Mouse (Mus musculus) left cerebral cortex, postnatal 14 days (tissue): ENCODE data around the gene Bcor. TPM values are rescaled to one million over a fixed set of nuclear protein-coding genes. Genes with fewer than 3 reads are reported as not detected.

Experiments used
- DNase-seq, 2 experiments: peaks; one replicate each; pipeline ENCODE4 v3.0.0; 2021 to 2022; ENCODE audit warnings: low spot score in 2 of 2, mixed read lengths in 1 of 2
- intact Hi-C: fragments of 180-260 bp; cut with DNase I; formaldehyde crosslinking; loops from one replicate; pipeline ENCODE4 v1.15.1; 2025
- long read RNA-seq, 2 experiments: library from polyadenylated mRNA; stranded (forward); transcript quantifications; one replicate each; pipeline ENCODE4 v2.0.0; 2021
- total RNA-seq, 2 experiments: library from RNA; stranded (reverse); gene quantifications; 2 replicates each; pipeline ENCODE4 v1.2.3; 2021

The Bcor gene
- 10 to 100 TPM; 27.1 to 27.4 TPM for total RNA-seq
- long read RNA-seq, experiment 1, partial matches to known transcripts = 8 of 14 reads
- long read RNA-seq, experiment 1, other reads (novel, unspliced or antisense) = 6 of 14 reads
- long read RNA-seq, experiment 2, full-length matches to known transcripts = 3 of 19 reads
- long read RNA-seq, experiment 2, partial matches to known transcripts = 14 of 19 reads
- long read RNA-seq, experiment 2, other reads (novel, unspliced or antisense) = 2 of 19 reads

DNA sequence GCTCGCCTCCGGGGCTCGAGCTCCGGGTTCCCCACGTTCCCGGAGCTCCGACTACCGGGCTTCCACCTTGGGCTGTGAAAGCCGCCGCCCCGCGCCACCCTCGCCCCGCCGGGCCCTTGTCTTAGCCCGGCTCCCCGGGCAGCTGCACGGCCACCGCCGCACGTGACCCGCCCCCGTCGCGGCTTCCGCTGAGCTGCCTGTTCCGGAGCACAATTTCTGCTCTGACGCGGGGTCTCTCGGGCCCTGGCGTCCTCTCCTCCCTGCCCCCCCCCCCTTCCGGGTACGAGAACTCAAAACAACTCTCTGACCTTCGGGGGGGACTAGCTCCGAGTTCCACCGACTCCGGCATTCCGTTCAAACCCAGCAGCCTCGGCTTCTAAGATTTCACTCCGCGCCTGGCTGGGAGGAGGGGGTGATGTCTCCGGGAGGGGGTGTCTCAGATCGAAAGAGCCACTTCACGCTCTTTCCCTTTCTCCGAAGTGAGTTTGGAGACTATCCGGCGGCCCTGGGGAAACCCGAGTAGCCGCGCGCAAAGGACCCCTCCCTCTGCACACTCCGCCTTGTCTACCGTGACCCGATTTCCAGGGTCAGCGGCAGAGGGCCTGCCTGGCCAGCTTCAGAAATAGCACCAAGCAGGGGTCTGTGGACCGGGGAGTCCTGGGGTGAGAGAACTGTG, at the start of gene Bcor:
Bcor (minus strand) TSS at position 375 of the 676 bp plus-strand sequence.
- intact Hi-C loops = loop anchor here (5.0 to 10.0 kb wide), 5 partner anchors 68 to 495 kb away; no protein-coding TSS in a partner anchor
- DNase-seq = peak in 1 of 2 experiments; percentile 29

- DNase-seq = no peak
- intact Hi-C loops = no loop called here
These were observed 42.8 kb upstream of the Bcor start for GRCm38 (mm10) chrX:12202951-12203350.

DNA sequence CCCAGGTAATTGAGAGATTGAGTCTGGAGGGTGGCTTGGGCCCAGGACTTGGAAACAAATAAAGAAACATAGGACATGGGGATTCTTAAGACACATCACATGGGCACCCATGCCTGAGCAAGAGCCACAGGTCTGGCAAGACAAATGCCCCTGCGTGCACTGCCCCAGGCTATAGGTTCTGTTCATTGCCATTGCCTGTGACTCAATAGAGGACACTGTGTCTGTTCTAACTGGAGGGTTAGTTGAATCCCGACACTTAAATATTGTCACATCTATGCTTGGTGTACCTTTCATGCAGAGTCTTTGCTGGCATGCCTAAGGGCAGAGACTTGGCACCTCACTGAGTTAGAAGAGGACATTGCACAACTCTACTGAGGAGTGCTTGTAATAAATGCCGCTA, 41.0 kb upstream of the Bcor start:
- intact Hi-C loops = no loop called here
- DNase-seq = no peak

DNA sequence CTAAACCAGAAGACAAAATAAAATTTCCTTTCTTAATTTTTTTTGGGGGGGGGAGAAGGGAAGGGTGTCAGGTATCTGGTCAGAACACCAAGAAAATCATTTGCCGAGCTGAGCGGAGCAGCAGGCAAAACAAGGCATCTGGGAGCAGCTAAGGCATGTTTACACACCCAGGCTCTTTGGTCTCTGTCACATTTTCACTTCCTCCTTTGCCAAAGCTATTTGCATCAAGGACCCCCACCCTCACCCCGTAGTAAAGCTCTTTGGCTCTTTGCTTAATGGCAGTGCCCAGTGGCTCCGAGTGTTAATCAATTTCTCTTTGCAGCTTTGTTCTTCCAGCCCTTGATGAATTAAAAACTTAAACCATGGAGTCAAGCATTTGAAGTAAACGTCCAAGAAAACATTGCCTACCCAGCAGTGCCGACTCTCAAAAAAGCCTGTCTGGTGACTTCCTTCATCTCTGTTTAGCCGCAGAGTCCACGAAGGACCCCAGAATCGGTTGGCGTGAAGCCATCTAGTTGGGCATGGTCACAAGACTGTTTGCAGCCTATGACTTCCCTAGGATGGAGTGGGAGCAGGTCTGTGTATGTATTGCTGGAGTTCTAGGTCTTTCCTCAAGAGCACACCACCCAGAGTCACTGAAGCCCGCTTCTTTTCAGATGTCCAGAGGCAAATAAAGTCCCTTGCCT, 35.2 kb upstream of the Bcor start:
- intact Hi-C loops = no loop called here

GRCm38 (mm10) chrX:12192343-12192742, 32.2 kb upstream of the Bcor start:
- intact Hi-C loops = no loop called here
- DNase-seq = no peak

More for the DNA sequence above, 35.2 kb upstream of the Bcor start:
- DNase-seq = peak; percentile 7 to 15

- DNase-seq = no peak
- intact Hi-C loops = no loop called here
These were observed 29.4 kb upstream of the Bcor start for GRCm38 (mm10) chrX:12189511-12189910.

DNA sequence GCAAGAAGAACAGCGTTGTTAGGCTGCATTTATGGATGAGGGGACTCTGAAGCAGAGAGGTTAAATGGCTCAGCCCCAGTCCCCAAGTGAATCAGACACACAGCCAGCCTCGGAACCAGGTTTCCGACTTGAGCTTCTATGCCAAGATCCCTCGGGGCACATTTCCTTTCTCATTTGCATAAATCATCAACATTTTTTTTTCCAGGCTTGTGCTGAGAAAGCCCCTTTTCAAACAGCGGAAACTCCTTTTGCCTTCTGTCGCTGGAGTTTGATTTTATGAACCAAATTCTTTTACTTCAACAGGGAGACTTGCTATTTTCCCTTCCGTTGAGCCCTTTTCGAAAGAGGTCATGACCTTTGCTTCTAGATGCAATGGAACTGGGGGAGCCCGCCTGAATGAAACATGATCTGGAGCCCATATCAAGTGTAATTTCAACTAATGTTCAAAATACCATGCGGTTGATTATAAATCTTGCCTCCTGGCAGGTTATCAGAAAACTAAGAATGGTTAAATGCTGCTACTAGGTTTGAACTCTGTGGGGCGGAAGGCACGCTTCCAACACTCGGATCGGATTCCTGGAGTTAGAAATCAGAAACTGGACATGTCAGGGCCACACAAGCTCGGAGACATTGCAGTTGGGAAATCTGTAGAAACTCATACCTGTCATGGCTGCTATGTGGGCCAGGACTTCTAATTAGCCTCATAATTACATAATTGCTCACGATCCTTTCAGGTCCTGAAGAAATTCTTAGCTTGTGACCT, 15.2 kb upstream of the Bcor start:
- intact Hi-C loops = no loop called here
- DNase-seq = no peak

DNA sequence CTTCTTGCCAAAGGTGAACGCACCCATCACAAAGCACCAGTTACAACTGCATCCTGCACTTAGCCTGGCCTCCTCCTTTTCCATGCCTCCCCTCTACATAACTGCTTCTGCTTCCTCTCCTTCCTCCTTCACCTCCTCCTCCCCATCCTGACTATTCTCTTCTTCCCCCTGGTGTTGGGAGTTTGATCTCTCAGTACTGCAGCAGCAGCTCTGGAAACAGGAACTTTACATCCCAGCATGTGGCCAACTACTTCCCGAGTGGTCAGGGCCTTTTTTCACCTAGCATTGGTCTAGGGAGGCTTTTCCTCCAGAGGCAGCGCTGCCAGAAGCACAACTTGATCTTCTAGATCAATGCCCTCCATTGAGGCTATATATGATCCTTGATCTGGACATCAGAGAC, 10.0 kb upstream of the Bcor start:
- intact Hi-C loops = no loop called here
- DNase-seq = no peak

DNA sequence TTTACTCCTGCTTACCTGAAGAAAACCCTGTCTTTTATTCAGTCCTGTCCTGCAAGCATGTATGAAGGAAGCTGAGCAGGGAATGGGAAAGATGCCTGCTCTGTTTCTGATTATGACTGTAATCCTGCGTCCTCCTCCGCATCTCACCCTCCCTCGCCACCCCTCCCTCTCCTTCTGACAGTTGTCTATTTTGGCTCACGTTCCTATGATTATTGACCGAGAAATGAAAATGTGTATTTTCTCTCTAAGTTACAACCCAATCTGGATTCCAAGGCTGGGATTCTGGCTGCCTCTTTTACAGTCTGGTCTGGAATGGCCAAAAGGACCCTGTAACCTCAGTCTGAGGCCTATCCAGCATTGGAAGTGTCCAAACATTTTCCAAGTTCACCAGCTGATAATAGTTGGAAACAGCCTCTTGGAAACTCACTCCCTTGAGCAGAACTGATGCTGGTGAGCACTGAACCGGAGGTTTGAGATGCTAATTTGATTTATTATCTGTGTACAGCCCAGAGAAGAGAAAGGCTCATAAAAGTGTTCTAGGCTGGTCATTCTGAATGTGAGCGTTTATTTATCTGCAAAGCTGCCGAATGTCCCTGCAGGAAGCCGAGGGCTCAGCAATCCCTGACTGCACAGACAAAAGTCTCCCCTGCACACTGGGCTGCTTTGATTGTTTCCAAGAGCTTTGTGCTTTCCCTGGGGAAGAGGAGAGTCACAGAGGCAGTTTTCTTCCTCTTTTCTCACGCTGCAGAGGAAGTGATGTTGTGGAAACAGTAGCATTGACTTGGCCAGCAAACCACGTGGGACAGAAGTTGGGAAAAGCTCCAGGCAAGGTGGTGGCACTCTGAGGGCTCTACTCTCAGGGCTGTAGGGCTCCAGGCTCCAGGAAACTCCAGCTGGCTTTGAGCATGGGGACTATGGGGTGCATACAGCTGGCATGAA, 4.7 kb upstream of the Bcor start:
- no peak for DNase-seq
- intact Hi-C loops = no loop called here

GRCm38 (mm10) chrX:12159534-12159881, 647 bp downstream of the Bcor start:
- peak in 1 of 2 experiments; percentile 56 for DNase-seq
- intact Hi-C loops = loop anchor here (5.0 to 10.0 kb wide), 5 partner anchors 67 to 495 kb away; no protein-coding TSS in a partner anchor

GRCm38 (mm10) chrX:12158821-12159533, 1.2 kb downstream of the Bcor start:
- intact Hi-C loops = loop anchor here (5.0 to 10.0 kb wide), 5 partner anchors 67 to 494 kb away; no protein-coding TSS in a partner anchor
- DNase-seq = peak in 1 of 2 experiments; percentile 43

DNA sequence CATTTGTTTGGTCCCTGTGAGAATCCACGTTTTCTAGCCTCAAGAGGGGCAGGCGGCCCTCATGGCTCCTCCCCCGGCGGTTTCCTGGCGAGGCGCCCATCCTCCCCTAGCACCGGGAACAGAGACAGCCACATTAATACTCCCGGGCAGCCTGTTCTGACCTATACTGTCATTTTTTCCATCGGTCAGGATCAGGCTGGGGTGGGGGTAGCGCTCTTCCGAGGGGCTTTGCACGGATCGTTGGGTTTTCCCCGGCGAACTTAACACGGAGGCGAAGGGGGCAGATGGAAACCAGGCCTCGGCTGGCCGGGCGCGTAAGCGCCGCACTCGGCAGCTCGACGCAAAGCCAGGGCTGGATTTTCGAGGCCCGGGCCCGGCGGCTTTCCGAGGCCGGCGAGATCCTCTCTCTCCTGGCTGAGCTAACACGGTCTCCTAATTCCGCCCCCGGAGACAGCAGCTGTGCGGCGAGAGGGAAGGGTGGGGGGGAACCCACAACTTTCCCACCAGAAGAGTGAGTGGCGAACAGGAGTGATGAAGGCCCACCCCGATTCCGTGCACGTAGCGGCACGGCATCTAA, 1.8 kb downstream of the Bcor start:
- intact Hi-C loops = loop anchor here (5.0 to 10.0 kb wide), 5 partner anchors 66 to 494 kb away; no protein-coding TSS in a partner anchor
- peak; percentile 55 to 64 for DNase-seq

DNA sequence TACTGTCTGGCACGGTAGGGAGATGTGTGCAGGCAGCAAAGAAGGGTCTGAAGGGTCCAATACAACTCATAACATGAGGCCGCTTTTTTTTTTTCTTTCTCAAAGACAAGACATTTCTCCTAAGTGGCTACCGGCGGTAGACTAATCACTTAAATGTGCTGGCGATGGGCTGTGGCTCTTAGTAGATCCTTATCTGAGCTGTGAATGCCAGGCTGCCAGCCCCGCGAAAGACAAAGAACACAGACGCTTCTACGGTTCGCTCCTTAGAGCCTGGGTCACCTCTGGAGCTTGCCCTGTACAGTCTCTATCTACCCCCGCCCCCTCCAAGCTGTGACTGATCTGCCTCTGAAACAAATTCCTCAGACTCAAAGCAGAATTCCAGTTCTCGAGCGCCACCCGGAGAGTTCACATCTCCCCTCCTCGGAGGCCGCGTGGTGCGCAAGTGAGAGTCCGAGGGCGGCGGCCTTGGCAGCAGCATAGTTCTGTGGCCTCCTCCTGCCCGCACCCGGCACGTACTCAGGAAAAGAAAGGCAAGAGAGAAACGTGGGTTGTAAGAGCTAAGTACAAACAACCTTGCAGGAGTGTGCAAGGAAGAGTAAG, 2.7 kb downstream of the Bcor start:
- intact Hi-C loops = loop anchor here (5.0 to 10.0 kb wide), 5 partner anchors 65 to 493 kb away; no protein-coding TSS in a partner anchor
- no peak for DNase-seq

DNA sequence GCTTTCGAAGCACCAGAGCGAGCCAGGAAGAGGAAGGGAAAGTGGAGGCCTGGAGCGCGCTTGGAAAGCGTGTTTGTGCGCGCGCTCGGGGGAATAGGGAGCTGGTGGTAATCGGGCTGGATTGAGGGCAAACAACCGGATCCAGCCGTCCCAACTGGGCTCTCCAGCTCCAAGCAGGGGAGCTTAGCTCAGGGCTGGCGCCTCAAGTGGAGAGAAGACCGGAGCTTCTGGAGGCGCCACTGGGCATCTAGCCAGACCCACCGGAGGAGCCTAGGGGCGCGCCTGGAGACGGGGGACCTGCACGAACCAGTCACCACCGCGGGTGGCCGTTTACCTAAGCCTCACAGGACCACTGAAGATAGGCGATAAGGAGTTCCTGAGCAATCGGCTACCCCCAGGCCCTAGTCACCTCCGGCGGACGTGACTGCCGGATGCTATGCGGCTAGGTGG, 4.3 kb downstream of the Bcor start:
- intact Hi-C loops = loop anchor here (5.0 to 10.0 kb wide), 5 partner anchors 64 to 491 kb away; no protein-coding TSS in a partner anchor
- DNase-seq = no peak

DNA sequence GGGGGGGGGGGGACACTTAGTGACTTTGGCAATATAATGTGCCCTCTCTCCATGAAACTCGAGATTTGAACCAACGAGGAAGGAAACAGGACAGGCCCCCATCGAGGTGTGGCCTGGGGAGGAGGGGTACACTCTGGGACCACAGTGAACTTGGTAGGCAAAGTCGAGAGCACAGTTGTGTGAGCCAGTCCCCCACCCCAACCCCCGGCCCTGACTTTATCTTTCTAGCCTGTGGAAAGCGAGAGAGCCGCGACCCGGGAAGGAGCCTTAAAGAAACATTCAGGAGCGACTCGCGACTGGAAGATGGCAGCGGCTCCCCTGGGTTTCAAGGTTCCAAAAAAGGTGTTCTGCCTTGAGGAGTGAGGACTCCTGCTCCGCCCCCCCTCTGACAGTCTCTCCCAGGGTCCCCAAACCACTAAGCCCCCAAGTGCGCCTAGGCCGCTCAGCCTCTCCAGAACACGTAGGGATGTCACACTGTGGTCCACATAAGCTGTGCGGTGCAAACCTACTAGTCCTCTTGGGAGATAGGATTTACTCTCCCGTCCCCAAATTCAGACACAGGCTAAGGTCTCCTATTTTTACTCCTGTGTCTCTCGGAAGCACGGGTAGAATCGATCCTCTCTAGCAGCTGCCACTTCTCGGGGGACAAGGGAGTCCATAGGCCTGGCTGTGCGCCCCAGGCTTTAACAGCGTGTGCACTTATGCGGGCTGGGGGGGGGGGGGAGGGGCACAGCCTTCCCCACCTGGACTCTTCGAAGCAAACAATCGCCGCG, 4.9 kb downstream of the Bcor start:
- intact Hi-C loops = loop anchor here (5.0 to 10.0 kb wide), 5 partner anchors 63 to 490 kb away; no protein-coding TSS in a partner anchor

More for the DNA sequence above, 4.9 kb downstream of the Bcor start:
- DNase-seq = no peak
